ENCODE assay signal across 8 mouse cellular contexts in genomic region chr13:55208837-55209648, GRCm38 (mm10). TPM values are rescaled to one million over a fixed set of nuclear protein-coding genes. Genes with fewer than 3 reads are reported as not detected.
DNase-seq lines count a peak whose midpoint lies in the region; ATAC-seq and TF ChIP-seq lines count a peak whose summit lies in the region.

No protein-coding gene starts in this region.

- 72% methylated on average over 13 of the region's 13 CpGs for WGBS in neural tube, embryonic 15.5 days
- 62% methylated on average over 13 of the region's 13 CpGs for WGBS in limb, embryonic 14.5 days
- 75% methylated on average over 13 of the region's 13 CpGs for WGBS in stomach, embryonic 16.5 days

- no peak overlapping the region for H3K9ac ChIP-seq in neural tube, embryonic 15.5 days (replicated peaks)
- peak overlapping the region; percentile 95; the same call in 1 of the 2 replicates for H3K9ac ChIP-seq in limb, embryonic 14.5 days (ENCODE audit: low read depth, low read length, severe bottlenecking)
- no peak overlapping the region; the same call in 1 of the 2 replicates for H3K9ac ChIP-seq in stomach, embryonic 16.5 days (ENCODE audit: low read length)

- no peaks in the 10 kb centered on the region for H3K9me3 ChIP-seq in neural tube, embryonic 15.5 days (replicated peaks)
- H3K9me3 ChIP-seq in limb, embryonic 14.5 days (ENCODE audit: control insufficient read depth, low read length): no peaks in the 10 kb centered on the region
- no peaks in the 10 kb centered on the region for H3K9me3 ChIP-seq in stomach, embryonic 16.5 days (replicated peaks; ENCODE audit: control insufficient read depth, low read length)

- ATAC-seq in cerebellum, adult (ENCODE audit: insufficient number of reproducible peaks, low FRiP score, low TSS enrichment): no peak
- no peak for ATAC-seq in neural tube, embryonic 15.5 days (ENCODE audit: low FRiP score)
- no peak for ATAC-seq in limb, embryonic 14.5 days (ENCODE audit: low FRiP score, low read depth)
- no peak for ATAC-seq in stomach, embryonic 16.5 days (ENCODE audit: insufficient read depth, low FRiP score)
- no peak for ATAC-seq in erythroid progenitor cell, adult 5-6 weeks (replicated peaks; ENCODE audit: low FRiP score, poor library complexity, severe bottlenecking)

- no peak overlapping the region for H3K4me3 ChIP-seq in neural tube, embryonic 15.5 days (replicated peaks)
- H3K4me3 ChIP-seq in limb, embryonic 14.5 days (replicated peaks; ENCODE audit: low read length): no peak overlapping the region
- no peak overlapping the region for H3K4me3 ChIP-seq in stomach, embryonic 16.5 days (replicated peaks; ENCODE audit: low read length)

- H3K4me2 ChIP-seq in neural tube, embryonic 15.5 days: no peak overlapping the region
- H3K4me2 ChIP-seq in limb, embryonic 14.5 days (replicated peaks; ENCODE audit: low read depth, low read length, severe bottlenecking): peak overlapping the region; percentile 93; the same call in 1 of the 2 replicates
- H3K4me2 ChIP-seq in stomach, embryonic 16.5 days (ENCODE audit: low read depth, low read length): no peak overlapping the region; the same call in 1 of the 2 replicates

- no peaks in the 10 kb centered on the region for H3K27me3 ChIP-seq in neural tube, embryonic 15.5 days (replicated peaks)
- H3K27me3 ChIP-seq in limb, embryonic 14.5 days (ENCODE audit: control insufficient read depth, insufficient read depth, low read length): no peaks in the 10 kb centered on the region
- no peaks in the 10 kb centered on the region for H3K27me3 ChIP-seq in stomach, embryonic 16.5 days (ENCODE audit: control insufficient read depth, insufficient read depth, low read length)

- H3K36me3 ChIP-seq in neural tube, embryonic 15.5 days: no peaks in the 10 kb centered on the region
- peaks cover 9% of the 10 kb centered on the region for H3K36me3 ChIP-seq in limb, embryonic 14.5 days (ENCODE audit: control insufficient read depth, insufficient read depth, low read length)
- peaks cover 8% of the 10 kb centered on the region; the same call in 1 of the 2 replicates for H3K36me3 ChIP-seq in stomach, embryonic 16.5 days (ENCODE audit: control insufficient read depth, insufficient read depth, low read length)

- peaks cover 35% of the 10 kb centered on the region for H3K4me1 ChIP-seq in neural tube, embryonic 15.5 days
- peaks cover 19% of the 10 kb centered on the region for H3K4me1 ChIP-seq in limb, embryonic 14.5 days (ENCODE audit: control insufficient read depth, insufficient read depth, low read length)
- peaks cover 29% of the 10 kb centered on the region for H3K4me1 ChIP-seq in stomach, embryonic 16.5 days (ENCODE audit: control insufficient read depth, insufficient read depth, low read length)

- no peak for TF ChIP-seq POLR2A in limb, embryonic 14.5 days (IDR thresholded peaks at IDR 0.05; ENCODE audit: borderline replicate concordance, extremely low read depth, insufficient read depth, insufficient read length)

- H3K27ac ChIP-seq in neural tube, embryonic 15.5 days (replicated peaks): no peak overlapping the region
- H3K27ac ChIP-seq in limb, embryonic 14.5 days (replicated peaks; ENCODE audit: low read depth, low read length): no peak overlapping the region
- H3K27ac ChIP-seq in stomach, embryonic 16.5 days (ENCODE audit: low read length): peak overlapping the region; percentile 33; the same call in 1 of the 2 replicates

- peak; percentile 10 to 26 for DNase-seq in cerebellum, postnatal 10 days
- peak; percentile 28 for DNase-seq in neural tube, embryonic 10.5 days (ENCODE audit: extremely low spot score, low spot score)
- no peak for DNase-seq in limb, embryonic 14.5 days (ENCODE audit: low spot score)
- DNase-seq in ovary, postnatal 36 days (ENCODE audit: low spot score): no peak

RNA-seq across cellular contexts. Expression of gene Nsd1, which starts 0.5 kb away (rescaled TPM):
- polyA plus RNA-seq in neural tube, embryonic 15.5 days (2015; fragmentation: Nextera tagmentation; extraction: Ambion mirVana): 51.4 and 52.1 TPM in 2 replicates
- 40.0 and 41.6 TPM in 2 replicates for polyA plus RNA-seq in limb, embryonic 14.5 days (2012; rRNA removed)
- 65.8 and 66.5 TPM in 2 replicates for polyA plus RNA-seq in limb, embryonic 14.5 days (2014; fragmentation: Nextera tagmentation; extraction: Ambion mirVana)
- polyA plus RNA-seq in stomach, embryonic 16.5 days (2015; fragmentation: Nextera tagmentation; extraction: Ambion mirVana): 37.9 and 44.6 TPM in 2 replicates
- total RNA-seq in erythroid progenitor cell, adult 5-6 weeks (2015; ENCODE audit: low replicate concordance): 36.9 and 38.2 TPM in 2 replicates
- total RNA-seq in erythroid progenitor cell, adult 5-6 weeks (2017; ENCODE audit: low replicate concordance): 50.6 and 85.7 TPM in 2 replicates

RNA-seq across cellular contexts. Expression of gene Fgfr4, which starts 56.6 kb away (rescaled TPM):
- 1.7 and 2.2 TPM in 2 replicates for polyA plus RNA-seq in neural tube, embryonic 15.5 days (2015; fragmentation: Nextera tagmentation; extraction: Ambion mirVana)
- polyA plus RNA-seq in limb, embryonic 14.5 days (2012; rRNA removed): 38.9 and 47.4 TPM in 2 replicates
- polyA plus RNA-seq in limb, embryonic 14.5 days (2014; fragmentation: Nextera tagmentation; extraction: Ambion mirVana): 10.9 and 12.1 TPM in 2 replicates
- 6.8 and 7.8 TPM in 2 replicates for polyA plus RNA-seq in stomach, embryonic 16.5 days (2015; fragmentation: Nextera tagmentation; extraction: Ambion mirVana)
- not detected in 2 replicates for total RNA-seq in erythroid progenitor cell, adult 5-6 weeks (2015; ENCODE audit: low replicate concordance)
- not detected in 2 replicates for total RNA-seq in erythroid progenitor cell, adult 5-6 weeks (2017; ENCODE audit: low replicate concordance)

Comparison
In these comparisons a context has a peak if more than half of its experiments do, and no peak if none do; other contexts are left out.
1. DNase-seq: peak in cerebellum, postnatal 10 days (2 of 2) and neural tube, embryonic 10.5 days (single experiment); none in limb, embryonic 14.5 days (single experiment) and ovary, postnatal 36 days (single experiment).